Mouse (Mus musculus) intestine, postnatal 0 days (tissue): ENCODE data around the gene Atr. TPM values are rescaled to one million over a fixed set of nuclear protein-coding genes. Genes with fewer than 3 reads are reported as not detected.

Experiments used
- ATAC-seq: fragments of 200-750 bp; cut with Nextera tagmentation; 2 replicates; pipeline ENCODE4 v1.8.0; 2017; ENCODE audit warnings: mild to moderate bottlenecking, moderate TSS enrichment, moderate library complexity
- H3K27ac ChIP-seq: fragments of 300-500 bp; sonication (generic); 2 replicates; pipeline ENCODE4 v1.5.1; 2014; ENCODE audit warnings: mild to moderate bottlenecking, low read depth, low read length, moderate library complexity
- H3K27me3 ChIP-seq: fragments of 300-500 bp; sonication (generic); replicated peaks from 2 replicates; pipeline ENCODE4 v1.6.1; 2014; ENCODE audit warnings: low read length, mixed read lengths; ENCODE audit not compliant: control insufficient read depth, insufficient read depth
- H3K36me3 ChIP-seq: fragments of 300-500 bp; sonication (generic); 2 replicates; pipeline ENCODE4 v1.6.1; 2014; ENCODE audit warnings: mild to moderate bottlenecking, moderate library complexity; ENCODE audit not compliant: control insufficient read depth, insufficient read depth
- H3K4me1 ChIP-seq: fragments of 300-500 bp; sonication (generic); replicated peaks from 2 replicates; pipeline ENCODE4 v1.6.1; 2014; ENCODE audit warnings: antibody characterized with exemption, low read length, mixed read lengths; ENCODE audit not compliant: control insufficient read depth, insufficient read depth
- H3K4me2 ChIP-seq: fragments of 300-500 bp; sonication (generic); replicated peaks from 2 replicates; pipeline ENCODE4 v1.6.1; 2014; ENCODE audit warnings: low read depth, mild to moderate bottlenecking, moderate library complexity
- H3K4me3 ChIP-seq: fragments of 300-500 bp; sonication (generic); 2 replicates; pipeline ENCODE4 v1.5.1; 2014; ENCODE audit warnings: low read depth, low read length
- H3K9ac ChIP-seq: fragments of 300-500 bp; sonication (generic); 2 replicates; pipeline ENCODE4 v1.6.1; 2014; ENCODE audit warnings: mild to moderate bottlenecking, low read depth, low read length
- H3K9me3 ChIP-seq: fragments of 300-500 bp; sonication (generic); 2 replicates; pipeline ENCODE4 v1.6.1; 2016; ENCODE audit warnings: mixed run types; ENCODE audit not compliant: control insufficient read depth
- CTCF ChIP-seq: sonication (generic); IDR thresholded peaks from 2 replicates; pipeline ENCODE4 v1.5.1; 2016; ENCODE audit warnings: low read depth, mild to moderate bottlenecking, control low read depth, antibody characterized with exemption, moderate library complexity
- WGBS: fragments of 180-500 bp; shearing (Covaris S2); extraction: QIAGEN DNeasy Blood & Tissue Kit; methylation state at CpG from one replicate; pipeline ENCODE4 v1.1.7; 2014; 5-methylcytosine and 5-hydroxymethylcytosine counted together
- polyA plus RNA-seq: library from polyadenylated mRNA; unstranded; fragments of >200 nt; fragmentation: Nextera tagmentation; extraction: Ambion mirVana; gene quantifications from 2 replicates; pipeline ENCODE4 v1.2.1, GENCODE M21; 2015

Atr gene
- 4.3 and 5.0 TPM in 2 replicates for polyA plus RNA-seq

DNA sequence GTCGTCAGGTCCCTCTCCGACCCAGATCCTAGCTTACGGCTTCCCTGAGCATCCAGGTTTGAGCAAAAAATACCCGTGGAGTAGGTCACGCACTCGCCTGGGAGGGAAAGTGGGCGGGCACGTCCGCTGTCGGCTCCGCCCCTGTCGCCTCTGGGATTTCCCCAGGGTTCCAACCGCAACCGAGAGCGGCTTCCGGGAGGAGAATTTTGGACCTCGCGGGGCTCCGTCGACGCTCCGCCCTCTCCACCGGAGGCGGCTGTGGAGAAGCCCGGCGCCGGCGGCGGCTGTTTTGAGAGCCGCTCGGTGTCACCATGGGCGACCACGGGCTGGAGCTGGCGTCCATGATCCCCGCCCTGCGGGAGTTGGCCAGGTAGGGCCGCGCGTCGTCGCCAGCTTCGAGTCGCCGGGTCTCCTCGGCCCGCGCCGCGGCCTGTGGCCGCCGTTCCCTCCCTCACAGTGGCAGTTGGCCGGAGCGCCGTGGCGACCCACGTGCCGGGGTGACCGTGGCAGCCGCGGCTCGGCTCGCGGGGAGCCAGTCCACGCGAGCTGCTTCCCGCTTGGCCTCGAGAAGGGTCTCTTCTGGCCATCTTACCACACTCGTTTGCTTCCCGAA is at the start of gene Atr:
Gene Atr, plus strand, starts transcription at position 184 of the 613 bp plus-strand sequence.
- peak within 1 kb of the TSS; percentile 93 for H3K4me3 ChIP-seq
- no peaks in the 10 kb centered on the region; the same call in 1 of the 2 replicates for H3K36me3 ChIP-seq
- peak within 1 kb of the TSS; percentile 77 for H3K9ac ChIP-seq
- H3K4me2 ChIP-seq = peak within 1 kb of the TSS; percentile 85
- peak; percentile 87 for ATAC-seq
- H3K27me3 ChIP-seq = no peaks in the 10 kb centered on the region
- H3K27ac ChIP-seq = peak within 1 kb of the TSS; percentile 65
- H3K9me3 ChIP-seq = no peaks in the 10 kb centered on the region
- no peak for TF ChIP-seq CTCF
- no peaks in the 10 kb centered on the region for H3K4me1 ChIP-seq
- under 1% methylated on average over 66 of the region's 69 CpGs for WGBS

DNA sequence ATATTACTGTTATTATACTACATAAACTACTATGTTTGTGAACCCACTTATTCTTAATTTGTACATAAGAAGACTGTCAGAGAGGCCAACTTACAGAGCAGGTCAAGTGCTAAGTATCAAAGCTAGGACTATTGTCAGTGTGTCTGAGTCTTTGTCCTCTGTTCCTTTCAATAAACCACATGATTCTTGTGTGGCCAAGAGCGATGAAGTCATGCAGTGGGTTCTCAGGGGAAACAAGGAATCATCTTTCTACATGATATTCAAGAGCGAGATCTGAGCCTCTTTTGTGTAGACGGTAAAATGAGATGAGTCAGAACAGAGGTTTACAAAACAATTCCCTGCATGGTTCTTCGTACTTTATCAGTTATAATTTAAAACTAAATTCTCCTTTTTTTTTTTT is 47.8 kb upstream of the Atr start:
- H3K36me3 ChIP-seq = no peaks in the 10 kb centered on the region
- H3K9ac ChIP-seq = no peak overlapping the region
- no peak for ATAC-seq
- H3K9me3 ChIP-seq = no peaks in the 10 kb centered on the region
- TF ChIP-seq CTCF = no peak
- H3K27me3 ChIP-seq = no peaks in the 10 kb centered on the region
- no peak overlapping the region for H3K4me3 ChIP-seq
- no peak overlapping the region for H3K4me2 ChIP-seq
- H3K27ac ChIP-seq = no peak overlapping the region
- 73% methylated on average over 4 of the region's 4 CpGs for WGBS
- H3K4me1 ChIP-seq = peaks cover 2% of the 10 kb centered on the region

GRCm38 (mm10) chr9:95811817-95812216 is 45.6 kb upstream of the Atr start:
- H3K9me3 ChIP-seq = no peaks in the 10 kb centered on the region
- 57% methylated on average over 4 of the region's 4 CpGs for WGBS
- peak overlapping the region; percentile 24 for H3K4me2 ChIP-seq
- no peak overlapping the region for H3K9ac ChIP-seq
- peak; percentile 20; the same call in 1 of the 2 replicates for ATAC-seq
- no peak overlapping the region; the same call in 1 of the 2 replicates for H3K27ac ChIP-seq
- no peaks in the 10 kb centered on the region; the same call in 1 of the 2 replicates for H3K4me1 ChIP-seq
- peak; percentile 61 for TF ChIP-seq CTCF
- H3K36me3 ChIP-seq = no peaks in the 10 kb centered on the region
- no peaks in the 10 kb centered on the region for H3K27me3 ChIP-seq
- peak overlapping the region; percentile 7; the same call in 1 of the 2 replicates for H3K4me3 ChIP-seq

DNA sequence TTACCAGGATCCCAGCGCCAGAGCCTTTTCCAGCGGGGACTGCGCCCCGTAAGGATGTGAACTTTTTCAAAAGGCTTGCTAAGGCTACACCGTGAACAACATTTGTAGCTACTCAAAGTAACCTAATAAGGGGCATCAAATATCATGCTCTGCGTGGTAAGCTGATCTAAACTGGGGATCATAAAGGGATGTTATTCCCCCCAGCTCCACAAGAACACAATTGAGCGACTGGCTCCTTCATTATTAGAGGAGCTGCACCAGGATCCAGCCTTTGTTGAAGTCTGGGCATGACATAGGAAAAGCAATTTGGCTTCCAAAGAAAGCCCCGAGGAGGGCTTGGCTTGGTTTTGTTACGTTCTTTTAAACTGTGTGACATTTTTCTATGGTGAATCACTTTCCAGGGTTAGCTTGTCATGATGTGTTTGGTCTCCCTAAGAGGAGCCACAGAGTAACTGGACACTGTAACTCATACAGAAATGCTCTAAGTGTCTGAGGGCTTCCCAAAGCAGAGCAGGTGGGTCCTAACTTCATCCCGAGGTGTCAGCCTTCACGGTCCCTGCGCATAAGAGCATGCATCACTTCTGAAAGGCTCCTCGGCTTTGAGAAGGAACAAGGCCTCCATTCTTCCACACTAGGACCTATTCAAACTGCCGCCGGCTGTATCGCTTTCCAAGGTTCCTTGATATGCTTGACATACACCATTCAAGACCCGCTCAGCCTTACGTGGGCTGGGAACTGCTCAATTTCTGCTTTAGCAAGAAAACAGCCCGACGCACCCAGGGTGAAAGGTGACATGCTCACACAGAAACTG is 43.5 kb upstream of the Atr start:
- peak overlapping the region; percentile 52 for H3K9ac ChIP-seq
- no peak for ATAC-seq
- H3K27me3 ChIP-seq = no peaks in the 10 kb centered on the region
- H3K27ac ChIP-seq = peak overlapping the region; percentile 94
- H3K4me2 ChIP-seq = peak overlapping the region; percentile 54
- 58% methylated on average over 20 of the region's 20 CpGs for WGBS
- no peaks in the 10 kb centered on the region for H3K9me3 ChIP-seq
- no peak; the same call in 1 of the 2 replicates for TF ChIP-seq CTCF
- no peaks in the 10 kb centered on the region; the same call in 1 of the 2 replicates for H3K4me1 ChIP-seq
- no peaks in the 10 kb centered on the region for H3K36me3 ChIP-seq
- peak overlapping the region; percentile 34 for H3K4me3 ChIP-seq

- H3K4me3 ChIP-seq = peak overlapping the region; percentile 34
- no peaks in the 10 kb centered on the region; the same call in 1 of the 2 replicates for H3K4me1 ChIP-seq
- H3K27me3 ChIP-seq = no peaks in the 10 kb centered on the region
- H3K4me2 ChIP-seq = peak overlapping the region; percentile 54
- peak overlapping the region; percentile 94 for H3K27ac ChIP-seq
- peak; percentile 87 for ATAC-seq
- WGBS = 44% methylated on average over 11 of the region's 11 CpGs
- no peaks in the 10 kb centered on the region for H3K36me3 ChIP-seq
- TF ChIP-seq CTCF = no peak
- peak overlapping the region; percentile 43 for H3K9ac ChIP-seq
- no peaks in the 10 kb centered on the region for H3K9me3 ChIP-seq
These were observed 42.3 kb upstream of the Atr start for GRCm38 (mm10) chr9:95815015-95815673.

DNA sequence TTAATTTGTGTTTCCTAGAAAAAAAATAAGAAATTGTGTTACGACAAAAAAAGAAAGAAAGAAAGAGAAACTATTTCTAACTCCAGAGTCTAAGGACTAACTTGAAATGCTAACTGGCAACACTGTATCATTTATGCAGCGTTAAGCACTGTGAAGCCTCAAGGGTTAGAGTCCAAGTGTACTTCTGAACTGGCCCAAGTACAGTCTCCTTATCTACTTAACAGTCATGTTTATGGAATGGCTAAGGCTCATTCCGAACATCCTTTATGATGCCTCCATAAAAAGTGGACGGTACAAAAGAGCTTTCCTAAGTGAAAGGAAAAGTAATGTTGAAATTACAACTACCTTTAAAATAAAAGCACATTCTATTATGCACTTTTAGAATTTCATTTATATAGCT is 41.7 kb upstream of the Atr start:
- Histone ChIP-seq H3K4me3 (no peak overlapping the region), H3K4me2 (peak overlapping the region; percentile 54), H3K36me3 (no peaks in the 10 kb centered on the region), H3K9me3 (no peaks in the 10 kb centered on the region), H3K4me1 (no peaks in the 10 kb centered on the region; the same call in 1 of the 2 replicates), H3K27ac (peak overlapping the region; percentile 94; the same call in 1 of the 2 replicates), H3K9ac (no peak overlapping the region), H3K27me3 (no peaks in the 10 kb centered on the region)
- TF ChIP-seq CTCF = no peak
- peak; percentile 95 for ATAC-seq
- 40% methylated on average over 4 of the region's 4 CpGs for WGBS
